Mouse (Mus musculus): ENCODE results near the gene Tob2. TPM values are rescaled to one million over a fixed set of nuclear protein-coding genes. Genes with fewer than 3 reads are reported as not detected.

The Tob2 gene
- polyA plus RNA-seq, 1 experiment from 2014 or later, result 24.5 TPM

DNA sequence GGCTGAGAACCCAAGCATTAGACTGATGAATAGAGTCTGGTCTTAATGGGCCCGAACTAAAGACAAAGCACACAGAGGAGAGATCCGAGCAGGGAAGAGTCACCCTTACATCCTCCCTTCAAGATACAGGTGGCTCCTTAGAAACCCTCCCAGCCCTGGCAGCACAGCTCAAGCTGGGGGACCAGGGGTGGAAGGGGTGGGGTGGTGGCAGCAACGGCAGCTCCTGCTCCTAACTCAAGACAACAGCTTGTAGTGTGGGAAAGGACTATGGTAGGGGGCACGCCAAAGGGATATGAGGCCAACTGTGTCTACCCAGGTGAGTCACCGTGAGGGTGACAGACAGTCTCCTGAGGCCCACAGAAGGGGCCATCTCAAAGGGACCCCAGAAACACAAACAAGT is 10.7 kb downstream of the Tob2 start:
- Histone ChIP-seq H3K9ac (replicated peaks; ENCODE audit: low read depth, low read length) (no peak overlapping the region), H3K36me3 (ENCODE audit: control insufficient read depth, insufficient read depth, low read length) (peaks cover 42% of the 10 kb centered on the region), H3K4me2 (replicated peaks; ENCODE audit: low read depth, low read length) (no peak overlapping the region), H3K9me3 (ENCODE audit: control insufficient read depth, low read depth, low read length) (no peaks in the 10 kb centered on the region), H3K4me3 (ENCODE audit: low read depth, low read length) (no peak overlapping the region), H3K4me1 (ENCODE audit: control insufficient read depth, insufficient read depth, low read length) (no peaks in the 10 kb centered on the region), H3K27me3 (ENCODE audit: control insufficient read depth, insufficient read depth, low read length) (no peaks in the 10 kb centered on the region), H3K27ac (ENCODE audit: low read length) (no peak overlapping the region)
- ATAC-seq (ENCODE audit: insufficient number of reproducible peaks, insufficient read depth, low FRiP score, low read depth), result no peak
- WGBS, result 82% methylated on average over 5 of the region's 5 CpGs

DNA sequence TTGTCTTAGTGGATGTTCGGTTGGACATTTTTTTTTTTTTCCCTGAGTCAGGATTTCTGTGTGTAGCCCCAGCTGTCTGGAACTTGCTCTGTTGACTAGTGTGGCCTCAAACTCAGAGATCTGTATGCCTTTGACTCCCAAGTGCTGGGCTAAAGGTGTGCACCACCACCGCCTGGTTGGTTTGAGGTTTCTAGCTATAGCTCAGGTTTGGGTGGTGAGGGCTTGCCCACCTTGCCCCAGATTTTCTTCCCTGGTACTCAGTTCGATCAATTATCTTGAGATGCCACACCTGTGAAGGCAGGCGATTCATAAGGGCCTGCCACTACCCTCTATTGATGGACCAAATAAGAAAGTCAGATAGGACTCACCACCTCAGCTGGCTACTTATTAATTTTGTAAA is 11.4 kb downstream of the Tob2 start:
- H3K9me3 ChIP-seq (ENCODE audit: control insufficient read depth, low read depth, low read length), result no peaks in the 10 kb centered on the region
- H3K36me3 ChIP-seq (ENCODE audit: control insufficient read depth, insufficient read depth, low read length), result peaks cover 38% of the 10 kb centered on the region
- no peak overlapping the region for H3K4me3 ChIP-seq (ENCODE audit: low read depth, low read length)
- ATAC-seq (ENCODE audit: insufficient number of reproducible peaks, insufficient read depth, low FRiP score, low read depth), result no peak
- H3K27ac ChIP-seq (ENCODE audit: low read length), result no peak overlapping the region
- H3K4me1 ChIP-seq (ENCODE audit: control insufficient read depth, insufficient read depth, low read length), result no peaks in the 10 kb centered on the region
- no peak overlapping the region for H3K9ac ChIP-seq (replicated peaks; ENCODE audit: low read depth, low read length)
- 76% methylated on average over 4 of the region's 4 CpGs for WGBS
- H3K27me3 ChIP-seq (ENCODE audit: control insufficient read depth, insufficient read depth, low read length), result no peaks in the 10 kb centered on the region
- H3K4me2 ChIP-seq (replicated peaks; ENCODE audit: low read depth, low read length), result no peak overlapping the region

DNA sequence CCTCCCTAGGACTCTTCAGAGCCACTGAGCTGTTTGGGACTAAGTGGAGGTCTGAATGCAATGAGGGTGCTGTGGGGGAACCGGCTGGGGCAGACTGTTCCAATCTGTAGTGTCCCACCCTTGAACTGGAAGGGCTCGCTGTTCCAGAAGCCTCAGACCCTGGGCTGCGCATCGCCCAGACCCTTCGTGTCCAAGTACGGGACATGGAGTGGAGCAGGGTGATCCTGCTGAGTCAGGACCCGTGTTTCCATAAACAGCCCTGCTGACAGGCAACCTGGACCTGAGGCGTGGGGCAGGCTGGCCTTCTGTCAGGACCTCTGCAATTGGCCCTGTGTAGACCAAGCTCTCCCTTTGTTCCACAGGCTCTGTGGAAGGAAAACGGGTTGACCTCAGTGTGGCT is 11.8 kb downstream of the Tob2 start:
- Histone ChIP-seq H3K9me3 (ENCODE audit: control insufficient read depth, low read depth, low read length) (no peaks in the 10 kb centered on the region), H3K4me3 (ENCODE audit: low read depth, low read length) (no peak overlapping the region), H3K27me3 (ENCODE audit: control insufficient read depth, insufficient read depth, low read length) (no peaks in the 10 kb centered on the region), H3K9ac (replicated peaks; ENCODE audit: low read depth, low read length) (no peak overlapping the region), H3K4me1 (ENCODE audit: control insufficient read depth, insufficient read depth, low read length) (no peaks in the 10 kb centered on the region), H3K27ac (ENCODE audit: low read length) (no peak overlapping the region), H3K4me2 (replicated peaks; ENCODE audit: low read depth, low read length) (no peak overlapping the region), H3K36me3 (ENCODE audit: control insufficient read depth, insufficient read depth, low read length) (peaks cover 36% of the 10 kb centered on the region)
- WGBS, result 87% methylated on average over 9 of the region's 9 CpGs
- no peak for ATAC-seq (ENCODE audit: insufficient number of reproducible peaks, insufficient read depth, low FRiP score, low read depth)

DNA sequence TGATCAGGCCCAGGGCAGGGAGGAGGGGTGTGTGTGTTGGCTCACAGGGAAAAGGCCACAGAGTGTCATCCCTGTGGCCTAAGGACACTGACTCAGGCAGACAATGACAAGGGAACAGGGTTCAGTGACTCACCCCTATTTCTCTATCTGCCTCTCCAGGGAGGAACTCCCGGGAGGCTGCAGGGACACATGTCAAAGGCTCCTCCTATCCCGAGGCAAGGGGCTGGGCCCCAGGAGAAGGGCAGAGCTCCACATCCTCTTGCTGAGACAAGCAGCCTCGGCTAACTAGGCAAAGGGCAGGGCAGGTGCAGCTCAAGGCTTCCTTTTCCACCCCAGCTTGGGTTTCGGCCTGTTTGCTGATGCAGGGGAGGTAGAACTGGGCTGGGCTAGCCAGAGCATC is 12.9 kb downstream of the Tob2 start:
- no peaks in the 10 kb centered on the region for H3K4me1 ChIP-seq (ENCODE audit: control insufficient read depth, insufficient read depth, low read length)
- no peak overlapping the region for H3K4me2 ChIP-seq (replicated peaks; ENCODE audit: low read depth, low read length)
- H3K36me3 ChIP-seq (ENCODE audit: control insufficient read depth, insufficient read depth, low read length), result peaks cover 25% of the 10 kb centered on the region
- no peaks in the 10 kb centered on the region for H3K9me3 ChIP-seq (ENCODE audit: control insufficient read depth, low read depth, low read length)
- H3K4me3 ChIP-seq (ENCODE audit: low read depth, low read length), result no peak overlapping the region
- H3K27me3 ChIP-seq (ENCODE audit: control insufficient read depth, insufficient read depth, low read length), result no peaks in the 10 kb centered on the region
- ATAC-seq (ENCODE audit: insufficient number of reproducible peaks, insufficient read depth, low FRiP score, low read depth), result no peak
- H3K9ac ChIP-seq (replicated peaks; ENCODE audit: low read depth, low read length), result no peak overlapping the region
- WGBS, result 27% methylated on average over 4 of the region's 4 CpGs
- H3K27ac ChIP-seq (ENCODE audit: low read length), result no peak overlapping the region

DNA sequence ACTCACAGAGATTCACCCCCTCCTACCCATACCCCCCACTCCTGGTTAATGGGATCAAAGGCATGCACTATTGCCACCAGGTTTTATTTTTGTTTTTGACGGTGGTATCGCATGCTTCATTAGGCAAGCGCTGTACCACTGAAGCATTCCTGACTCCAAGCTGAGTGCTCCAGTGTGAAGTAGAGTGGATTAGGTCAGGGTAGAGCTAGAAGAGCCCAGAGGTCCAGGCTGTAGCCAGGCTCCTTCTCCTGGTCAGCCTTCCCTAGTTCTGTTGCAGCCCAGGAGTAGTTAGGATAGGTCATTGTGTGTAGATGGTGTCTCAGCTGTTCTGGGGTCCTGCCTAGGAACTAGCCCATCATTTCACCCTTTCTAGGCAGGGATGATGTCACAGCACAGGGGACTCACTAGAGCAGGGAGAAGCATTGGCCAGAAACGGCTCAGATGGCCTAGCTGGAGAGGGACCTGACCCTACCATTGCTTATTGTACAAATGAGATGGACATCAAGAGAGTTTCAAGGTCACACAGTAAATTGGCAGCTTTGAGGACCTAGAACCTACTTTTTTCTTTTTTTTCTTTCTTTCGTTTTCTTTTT is 13.5 kb downstream of the Tob2 start:
- Histone ChIP-seq H3K4me2 (replicated peaks; ENCODE audit: low read depth, low read length) (no peak overlapping the region), H3K4me3 (ENCODE audit: low read depth, low read length) (no peak overlapping the region), H3K4me1 (ENCODE audit: control insufficient read depth, insufficient read depth, low read length) (no peaks in the 10 kb centered on the region), H3K9me3 (ENCODE audit: control insufficient read depth, low read depth, low read length) (no peaks in the 10 kb centered on the region), H3K27ac (ENCODE audit: low read length) (no peak overlapping the region), H3K9ac (replicated peaks; ENCODE audit: low read depth, low read length) (no peak overlapping the region), H3K27me3 (ENCODE audit: control insufficient read depth, insufficient read depth, low read length) (no peaks in the 10 kb centered on the region), H3K36me3 (ENCODE audit: control insufficient read depth, insufficient read depth, low read length) (peaks cover 19% of the 10 kb centered on the region)
- ATAC-seq (ENCODE audit: insufficient number of reproducible peaks, insufficient read depth, low FRiP score, low read depth), result no peak
- WGBS, result 83% methylated on average over 5 of the region's 5 CpGs

DNA sequence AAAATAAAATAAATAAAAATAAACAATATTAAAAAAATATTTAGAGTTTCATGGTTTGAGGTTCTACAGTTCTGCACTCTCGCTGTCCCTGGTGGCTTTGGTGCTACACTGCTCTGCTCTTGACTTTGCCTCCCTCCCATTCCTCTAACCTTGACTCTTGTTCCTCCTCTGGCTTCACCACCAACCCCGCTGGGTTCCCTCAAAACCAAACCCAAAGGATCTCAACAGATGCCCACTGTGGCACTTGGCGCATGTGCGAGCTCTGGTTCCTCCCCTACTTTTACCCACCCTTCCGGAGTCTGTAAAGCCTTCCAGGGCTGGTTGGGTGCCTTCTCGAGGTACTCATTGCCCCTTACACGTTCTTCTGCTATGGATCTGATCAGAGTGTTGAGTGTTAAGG is 16.3 kb downstream of the Tob2 start:
- no peaks in the 10 kb centered on the region for H3K4me1 ChIP-seq (ENCODE audit: control insufficient read depth, insufficient read depth, low read length)
- ATAC-seq (ENCODE audit: insufficient number of reproducible peaks, insufficient read depth, low FRiP score, low read depth), result no peak
- no peak overlapping the region for H3K9ac ChIP-seq (replicated peaks; ENCODE audit: low read depth, low read length)
- no peak overlapping the region for H3K27ac ChIP-seq (ENCODE audit: low read length)
- no peaks in the 10 kb centered on the region for H3K9me3 ChIP-seq (ENCODE audit: control insufficient read depth, low read depth, low read length)
- H3K4me2 ChIP-seq (replicated peaks; ENCODE audit: low read depth, low read length), result no peak overlapping the region
- H3K36me3 ChIP-seq (ENCODE audit: control insufficient read depth, insufficient read depth, low read length), result no peaks in the 10 kb centered on the region
- H3K4me3 ChIP-seq (ENCODE audit: low read depth, low read length), result no peak overlapping the region
- no peaks in the 10 kb centered on the region for H3K27me3 ChIP-seq (ENCODE audit: control insufficient read depth, insufficient read depth, low read length)
- WGBS, result 82% methylated on average over 7 of the region's 7 CpGs

DNA sequence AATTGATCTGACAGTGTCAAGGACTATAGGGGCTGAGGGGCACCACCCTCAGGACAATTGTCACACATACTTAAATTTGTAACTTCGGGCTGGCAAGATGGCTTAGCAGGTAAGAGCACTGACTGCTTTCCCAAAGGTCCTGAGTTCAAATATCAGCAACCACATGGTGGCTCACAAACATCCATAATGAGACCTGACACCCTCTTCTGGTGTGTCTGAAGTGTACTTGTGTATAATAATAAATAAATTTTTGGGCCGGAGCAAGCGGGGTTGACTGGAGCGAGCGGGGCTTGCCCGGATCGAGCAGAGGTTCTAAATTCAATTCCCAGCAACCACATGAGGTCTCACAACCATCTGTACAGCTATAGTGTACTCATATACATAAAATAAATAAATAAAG is 18.3 kb downstream of the Tob2 start:
- 86% methylated on average over 7 of the region's 7 CpGs for WGBS
- no peaks in the 10 kb centered on the region for H3K36me3 ChIP-seq (ENCODE audit: control insufficient read depth, insufficient read depth, low read length)
- H3K4me1 ChIP-seq (ENCODE audit: control insufficient read depth, insufficient read depth, low read length), result peaks cover 16% of the 10 kb centered on the region
- no peak for ATAC-seq (ENCODE audit: insufficient number of reproducible peaks, insufficient read depth, low FRiP score, low read depth)
- H3K9me3 ChIP-seq (ENCODE audit: control insufficient read depth, low read depth, low read length), result no peaks in the 10 kb centered on the region
- H3K4me3 ChIP-seq (ENCODE audit: low read depth, low read length), result no peak overlapping the region
- no peaks in the 10 kb centered on the region for H3K27me3 ChIP-seq (ENCODE audit: control insufficient read depth, insufficient read depth, low read length)
- no peak overlapping the region for H3K27ac ChIP-seq (ENCODE audit: low read length)
- H3K4me2 ChIP-seq (replicated peaks; ENCODE audit: low read depth, low read length), result no peak overlapping the region
- H3K9ac ChIP-seq (replicated peaks; ENCODE audit: low read depth, low read length), result no peak overlapping the region

DNA sequence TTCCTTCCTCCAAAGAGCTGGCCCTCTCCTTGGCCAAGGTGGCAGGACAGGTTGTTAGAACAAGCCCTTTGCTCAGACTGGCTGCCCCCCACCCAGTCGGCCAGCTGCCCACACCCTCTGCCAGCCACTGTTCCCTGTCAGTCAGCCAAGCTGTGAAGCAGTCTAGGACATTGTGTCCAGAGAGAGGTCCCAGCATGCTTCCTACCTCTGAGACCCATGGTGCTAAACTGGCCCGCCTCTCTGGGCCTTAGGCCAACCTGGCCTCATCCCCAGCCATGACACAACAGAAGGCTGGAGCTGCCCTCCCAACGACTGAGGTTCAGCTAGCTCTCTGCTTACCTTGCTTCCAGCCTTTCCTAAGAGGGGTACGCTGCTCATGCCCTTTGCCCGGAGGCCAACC is 19.0 kb downstream of the Tob2 start:
- Histone ChIP-seq H3K36me3 (ENCODE audit: control insufficient read depth, insufficient read depth, low read length) (no peaks in the 10 kb centered on the region), H3K27me3 (ENCODE audit: control insufficient read depth, insufficient read depth, low read length) (no peaks in the 10 kb centered on the region), H3K9me3 (ENCODE audit: control insufficient read depth, low read depth, low read length) (no peaks in the 10 kb centered on the region), H3K27ac (ENCODE audit: low read length) (no peak overlapping the region), H3K4me1 (ENCODE audit: control insufficient read depth, insufficient read depth, low read length) (peaks cover 16% of the 10 kb centered on the region), H3K4me3 (ENCODE audit: low read depth, low read length) (no peak overlapping the region), H3K9ac (replicated peaks; ENCODE audit: low read depth, low read length) (no peak overlapping the region), H3K4me2 (replicated peaks; ENCODE audit: low read depth, low read length) (no peak overlapping the region)
- 68% methylated on average over 5 of the region's 5 CpGs for WGBS
- ATAC-seq (ENCODE audit: insufficient number of reproducible peaks, insufficient read depth, low FRiP score, low read depth), result no peak

DNA sequence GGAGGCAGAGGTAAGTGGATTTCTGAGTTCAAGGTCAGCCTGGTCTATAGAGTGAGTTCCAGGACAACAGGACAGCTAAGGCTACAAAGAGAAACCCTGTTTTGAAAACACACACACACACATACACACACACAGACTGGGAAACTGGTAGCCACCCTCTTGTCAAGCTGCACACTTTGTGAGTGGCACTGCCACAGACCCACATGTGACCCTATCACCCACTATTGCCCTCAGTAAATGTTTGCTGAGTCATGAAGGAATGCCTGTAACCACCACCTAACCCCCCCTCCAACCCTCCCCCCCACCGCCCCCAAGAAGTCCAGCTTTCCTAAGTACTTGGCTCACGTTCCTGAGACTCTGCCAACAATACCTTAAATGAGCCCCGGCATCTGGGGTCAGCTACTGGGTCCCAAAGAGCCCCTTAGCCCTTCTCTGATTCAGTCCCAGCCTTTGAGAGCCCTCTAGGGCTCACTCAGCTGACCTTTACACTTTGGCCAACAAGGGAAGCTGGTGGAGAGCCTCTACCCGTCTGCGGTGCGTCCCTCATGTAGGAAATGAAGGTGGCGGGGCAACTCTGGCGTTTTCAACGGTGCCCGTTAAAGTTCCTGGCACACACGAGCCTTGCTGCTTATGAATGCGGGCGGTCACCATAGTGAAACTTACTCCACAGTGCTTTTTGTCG is 19.9 kb downstream of the Tob2 start:
- no peak for ATAC-seq (ENCODE audit: insufficient number of reproducible peaks, insufficient read depth, low FRiP score, low read depth)
- Histone ChIP-seq H3K9ac (replicated peaks; ENCODE audit: low read depth, low read length) (no peak overlapping the region), H3K27me3 (ENCODE audit: control insufficient read depth, insufficient read depth, low read length) (no peaks in the 10 kb centered on the region), H3K4me2 (replicated peaks; ENCODE audit: low read depth, low read length) (no peak overlapping the region), H3K27ac (ENCODE audit: low read length) (no peak overlapping the region), H3K36me3 (ENCODE audit: control insufficient read depth, insufficient read depth, low read length) (no peaks in the 10 kb centered on the region), H3K9me3 (ENCODE audit: control insufficient read depth, low read depth, low read length) (no peaks in the 10 kb centered on the region), H3K4me3 (ENCODE audit: low read depth, low read length) (no peak overlapping the region), H3K4me1 (ENCODE audit: control insufficient read depth, insufficient read depth, low read length) (peaks cover 16% of the 10 kb centered on the region)
- 66% methylated on average over 14 of the region's 14 CpGs for WGBS

Measured in stomach, embryonic 14.5 days (tissue).